Mouse (Mus musculus) liver, embryonic 15.5 days (tissue): Measurements from ENCODE around the gene Engase. TPM values are rescaled to one million over a fixed set of nuclear protein-coding genes. Genes with fewer than 3 reads are reported as not detected.

Experiments used
- ATAC-seq: fragments of 200-750 bp; cut with Nextera tagmentation; 2 replicates; pipeline ENCODE4 v1.8.0; 2017; ENCODE audit warnings: moderate number of reproducible peaks, mild to moderate bottlenecking, moderate library complexity; ENCODE audit not compliant: insufficient read depth
- H3K27ac ChIP-seq: fragments of 300-500 bp; sonication (generic); replicated peaks from 2 replicates; pipeline ENCODE4 v1.5.1; 2015; ENCODE audit warnings: mild to moderate bottlenecking, inconsistent platforms
- H3K27me3 ChIP-seq: fragments of 300-500 bp; sonication (generic); 2 replicates; pipeline ENCODE4 v1.6.1; 2015; ENCODE audit warnings: mild to moderate bottlenecking, inconsistent platforms
- H3K36me3 ChIP-seq: fragments of 300-500 bp; sonication (generic); replicated peaks from 2 replicates; pipeline ENCODE4 v1.6.1; 2015; ENCODE audit warnings: moderate library complexity, mild to moderate bottlenecking, inconsistent platforms
- H3K4me1 ChIP-seq: fragments of 300-500 bp; sonication (generic); replicated peaks from 2 replicates; pipeline ENCODE4 v1.6.1; 2015; ENCODE audit warnings: inconsistent platforms
- H3K4me2 ChIP-seq: fragments of 300-500 bp; sonication (generic); 2 replicates; pipeline ENCODE4 v1.6.1; 2015; ENCODE audit warnings: moderate library complexity, mild to moderate bottlenecking, inconsistent platforms
- H3K4me3 ChIP-seq: fragments of 300-500 bp; sonication (generic); replicated peaks from 2 replicates; pipeline ENCODE4 v1.5.1; 2015; ENCODE audit warnings: mild to moderate bottlenecking, inconsistent platforms
- H3K9ac ChIP-seq: fragments of 300-500 bp; sonication (generic); 2 replicates; pipeline ENCODE4 v1.6.1; 2015; ENCODE audit warnings: moderate library complexity, mild to moderate bottlenecking, inconsistent platforms
- H3K9me3 ChIP-seq: fragments of 300-500 bp; sonication (generic); replicated peaks from 2 replicates; pipeline ENCODE4 v1.6.1; 2016; ENCODE audit warnings: inconsistent platforms
- WGBS: fragments of 180-500 bp; shearing (Covaris S2); methylation state at CpG from one replicate; pipeline ENCODE4 v1.1.7; 2015; ENCODE audit warnings: mixed read lengths; ENCODE audit not compliant: insufficient replicate concordance; 5-methylcytosine and 5-hydroxymethylcytosine counted together
- polyA plus RNA-seq: library from polyadenylated mRNA; unstranded; fragments of >200 nt; fragmentation: Nextera tagmentation; extraction: Ambion mirVana; gene quantifications from 2 replicates; pipeline ENCODE4 v1.2.1, GENCODE M21; 2015

Gene Engase
- polyA plus RNA-seq, 1 experiment from 2014 or later: 7.8 TPM

- H3K4me1 ChIP-seq: no peaks in the 10 kb centered on the region
- H3K27ac ChIP-seq: no peak overlapping the region
- H3K36me3 ChIP-seq: no peaks in the 10 kb centered on the region
- no peak overlapping the region for H3K4me3 ChIP-seq
- WGBS: 34% methylated on average over 18 of the region's 18 CpGs
- no peak overlapping the region for H3K9ac ChIP-seq
- ATAC-seq: no peak
- no peaks in the 10 kb centered on the region for H3K9me3 ChIP-seq
- 0 out of 2 replicates have a peak, but pooled peaks cover 7% of the 10 kb centered on the region for H3K27me3 ChIP-seq
- H3K4me2 ChIP-seq: no peak overlapping the region
Measured at GRCm38 (mm10) chr11:118534382-118535092, 57.9 kb downstream of the Engase start.

GRCm38 (mm10) chr11:118538008-118538407, 61.4 kb downstream of the Engase start:
- no peak for ATAC-seq
- 0 out of 2 replicates have a peak, but pooled peaks cover 3% of the 10 kb centered on the region for H3K27me3 ChIP-seq
- no peaks in the 10 kb centered on the region for H3K9me3 ChIP-seq
- H3K27ac ChIP-seq: no peak overlapping the region
- 68% methylated on average over 11 of the region's 11 CpGs for WGBS
- H3K4me3 ChIP-seq: no peak overlapping the region
- no peaks in the 10 kb centered on the region for H3K36me3 ChIP-seq
- H3K4me1 ChIP-seq: no peaks in the 10 kb centered on the region
- H3K4me2 ChIP-seq: no peak overlapping the region
- H3K9ac ChIP-seq: no peak overlapping the region

Other genes with a start within 250 kb of the Engase start
- gene Cyth1, start 228.2 kb upstream of the Engase start, polyA plus RNA-seq: 3.9 and 4.7 TPM in 2 replicates
- 5.9 and 6.6 TPM in 2 replicates for gene Usp36, start 186.6 kb upstream of the Engase start, polyA plus RNA-seq
- not detected in 2 replicates for gene Cep295nl, start 134.3 kb upstream of the Engase start, polyA plus RNA-seq
- 5.8 and 5.9 TPM in 2 replicates for gene Timp2, start 121.1 kb upstream of the Engase start, polyA plus RNA-seq
- 42.7 and 43.9 TPM in 2 replicates for gene Lgals3bp, start 74.7 kb upstream of the Engase start, polyA plus RNA-seq
- gene Cant1, start 57.7 kb upstream of the Engase start, polyA plus RNA-seq: 9.9 and 10.8 TPM in 2 replicates
- gene C1qtnf1, start 48.6 kb upstream of the Engase start, polyA plus RNA-seq: 1.9 and 2.0 TPM in 2 replicates